Mouse (Mus musculus) E14TG2a.4 (cell line): ENCODE measurements at regions not wholly inside any gene's neighbourhood (a gene's known extent, or its start where the extent isn't known, plus 50 kb on each side); places are given as distances from the start of the nearest gene placed in this dataset.

ENCODE experiments used
- H3K27me3 ChIP-seq: 2 replicates; pipeline ENCODE4 v1.6.1; 2014; ENCODE audit warnings: low read length, control low read depth; ENCODE audit not compliant: insufficient read depth
- H3K36me3 ChIP-seq: 2 replicates; pipeline ENCODE4 v1.6.1; 2014; ENCODE audit warnings: low read length, control low read depth; ENCODE audit not compliant: insufficient read depth
- H3K4me1 ChIP-seq: replicated peaks from 2 replicates; pipeline ENCODE4 v1.6.1; 2014; ENCODE audit warnings: low read depth, low read length, control low read depth
- H3K4me3 ChIP-seq: replicated peaks from 2 replicates; pipeline ENCODE4 v1.5.1; 2014; ENCODE audit warnings: mild to moderate bottlenecking, low read length
- H3K9me3 ChIP-seq: 2 replicates; pipeline ENCODE4 v1.6.1; 2014; ENCODE audit warnings: low read length, control low read depth
- CTCF ChIP-seq: conservative IDR thresholded peaks from 2 replicates; pipeline ENCODE4 v1.5.1; 2014; ENCODE audit warnings: low read length
- NANOG ChIP-seq: IDR thresholded peaks from 2 replicates; pipeline ENCODE4 v1.6.1; 2014; ENCODE audit warnings: borderline replicate concordance, low read length, mixed read lengths
- POU5F1 ChIP-seq: IDR thresholded peaks from 2 replicates; pipeline ENCODE4 v1.6.1; 2014; ENCODE audit warnings: low read length, borderline replicate concordance

DNA sequence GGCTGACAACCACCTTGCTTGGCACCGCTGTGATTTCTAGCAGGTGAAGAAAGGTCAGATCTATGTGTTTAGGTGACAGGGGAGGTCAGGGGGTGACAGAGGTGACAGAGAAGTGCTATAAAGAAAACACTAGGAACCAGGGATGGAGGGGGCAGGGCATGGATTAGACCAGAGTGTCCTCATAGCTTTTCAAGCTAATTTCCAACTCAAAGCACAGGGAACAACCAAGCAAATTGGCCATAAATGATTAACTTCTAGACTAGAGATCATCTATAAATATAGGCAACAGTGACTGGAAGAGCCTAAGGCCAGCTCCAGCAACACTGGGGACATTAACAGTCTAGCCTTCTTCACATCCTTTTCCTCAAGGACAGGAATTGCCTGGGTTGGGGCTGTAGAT, 72.9 kb upstream of the Dapk1 start:
- no peaks in the 10 kb centered on the region for H3K36me3 ChIP-seq
- no peaks in the 10 kb centered on the region for H3K27me3 ChIP-seq
- H3K4me3 ChIP-seq: no peak overlapping the region
- TF ChIP-seq POU5F1 (no peak), NANOG (no peak), CTCF (no peak)
- H3K4me1 ChIP-seq: no peaks in the 10 kb centered on the region
- no peaks in the 10 kb centered on the region for H3K9me3 ChIP-seq

GRCm38 (mm10) chr13:60529381-60530069, 72.2 kb upstream of the Dapk1 start:
- no peaks in the 10 kb centered on the region for H3K36me3 ChIP-seq
- H3K9me3 ChIP-seq: no peaks in the 10 kb centered on the region
- TF ChIP-seq POU5F1 (no peak), CTCF (no peak), NANOG (no peak)
- H3K4me1 ChIP-seq: no peaks in the 10 kb centered on the region
- H3K4me3 ChIP-seq: no peak overlapping the region
- H3K27me3 ChIP-seq: no peaks in the 10 kb centered on the region

DNA sequence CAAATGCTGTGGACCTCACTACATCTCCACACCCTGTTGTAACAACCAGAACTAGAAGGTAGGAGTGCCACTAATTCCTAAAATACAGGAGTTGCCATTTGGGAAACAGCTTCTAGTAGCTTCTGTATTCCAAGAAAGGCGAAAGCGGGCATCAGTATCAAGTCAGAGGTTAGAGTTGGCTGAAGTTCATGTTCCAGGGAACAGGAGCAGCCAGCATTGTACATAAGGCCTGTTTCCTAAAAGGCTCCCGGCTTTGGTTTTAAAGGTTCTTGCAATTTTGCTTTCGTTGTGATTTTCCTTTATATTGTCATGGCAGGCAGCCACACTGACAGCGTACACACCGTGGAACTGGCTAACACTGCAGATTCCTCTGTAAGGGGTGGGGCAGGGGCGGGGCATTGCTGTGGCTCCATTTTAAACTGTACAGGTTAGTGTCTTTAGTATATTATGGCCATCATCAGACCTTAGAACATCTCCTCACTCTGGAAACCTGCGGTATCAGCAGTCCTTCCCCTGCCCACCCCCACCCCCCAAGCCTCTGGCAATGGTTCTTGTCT, 67.8 kb upstream of the Dapk1 start:
- TF ChIP-seq POU5F1 (no peak), CTCF (no peak), NANOG (no peak)
- Histone ChIP-seq H3K36me3 (no peaks in the 10 kb centered on the region), H3K4me3 (no peak overlapping the region), H3K27me3 (0 out of 2 replicates have a peak, but pooled peaks cover 3% of the 10 kb centered on the region), H3K9me3 (no peaks in the 10 kb centered on the region), H3K4me1 (peaks cover 12% of the 10 kb centered on the region)

GRCm38 (mm10) chr13:60534501-60534900, 67.2 kb upstream of the Dapk1 start:
- Histone ChIP-seq H3K36me3 (no peaks in the 10 kb centered on the region), H3K27me3 (0 out of 2 replicates have a peak, but pooled peaks cover 3% of the 10 kb centered on the region), H3K4me3 (no peak overlapping the region), H3K9me3 (no peaks in the 10 kb centered on the region), H3K4me1 (peaks cover 12% of the 10 kb centered on the region)
- TF ChIP-seq POU5F1: no peak

GRCm38 (mm10) chr13:60535045-60535444, 66.7 kb upstream of the Dapk1 start:
- Histone ChIP-seq H3K4me1 (peaks cover 12% of the 10 kb centered on the region), H3K9me3 (no peaks in the 10 kb centered on the region), H3K27me3 (0 out of 2 replicates have a peak, but pooled peaks cover 3% of the 10 kb centered on the region), H3K4me3 (no peak overlapping the region), H3K36me3 (no peaks in the 10 kb centered on the region)
- no peak for TF ChIP-seq CTCF
- no peak for TF ChIP-seq NANOG
- no peak for TF ChIP-seq POU5F1

- Histone ChIP-seq H3K36me3 (no peaks in the 10 kb centered on the region), H3K27me3 (0 out of 2 replicates have a peak, but pooled peaks cover 3% of the 10 kb centered on the region), H3K4me1 (peaks cover 12% of the 10 kb centered on the region), H3K4me3 (no peak overlapping the region), H3K9me3 (no peaks in the 10 kb centered on the region)
- TF ChIP-seq CTCF (no peak), NANOG (no peak), POU5F1 (no peak)
Measured at GRCm38 (mm10) chr13:60536725-60537124, 65.0 kb upstream of the Dapk1 start.

DNA sequence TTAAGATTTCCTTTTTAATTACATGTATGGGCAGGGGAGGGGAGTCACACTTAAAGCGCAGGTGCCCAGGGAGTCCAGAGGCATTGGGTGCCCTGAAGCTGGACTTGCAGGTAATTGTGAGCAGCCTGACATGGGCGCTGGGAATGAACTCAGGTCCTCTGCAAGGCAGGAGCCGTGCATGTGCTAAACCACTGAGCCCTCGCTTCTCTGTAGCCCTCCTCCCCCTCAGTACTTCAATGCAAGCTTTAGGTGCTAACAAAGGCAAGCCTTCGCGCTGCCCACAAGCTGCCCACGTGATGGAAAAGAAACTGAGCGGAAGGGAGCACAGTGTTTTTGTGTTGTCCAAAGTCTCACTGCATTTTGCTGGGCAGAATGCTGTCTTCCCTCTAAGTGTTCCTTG, 63.6 kb upstream of the Dapk1 start:
- Histone ChIP-seq H3K36me3 (no peaks in the 10 kb centered on the region), H3K4me3 (no peak overlapping the region), H3K4me1 (peaks cover 12% of the 10 kb centered on the region), H3K9me3 (no peaks in the 10 kb centered on the region), H3K27me3 (0 out of 2 replicates have a peak, but pooled peaks cover 3% of the 10 kb centered on the region)
- TF ChIP-seq NANOG (no peak), POU5F1 (no peak), CTCF (no peak)

GRCm38 (mm10) chr13:60541165-60541564, 60.6 kb upstream of the Dapk1 start:
- Histone ChIP-seq H3K4me3 (no peak overlapping the region), H3K9me3 (no peaks in the 10 kb centered on the region)
- TF ChIP-seq NANOG (no peak), POU5F1 (no peak), CTCF (no peak)

More at GRCm38 (mm10) chr13:60541165-60541564, 60.6 kb upstream of the Dapk1 start:
- Histone ChIP-seq H3K4me1 (peaks cover 12% of the 10 kb centered on the region), H3K36me3 (no peaks in the 10 kb centered on the region), H3K27me3 (0 out of 2 replicates have a peak, but pooled peaks cover 3% of the 10 kb centered on the region)
